Mouse (Mus musculus) heart, embryonic 15.5 days (tissue): ENCODE data around the gene Ccdc173. TPM values are rescaled to one million over a fixed set of nuclear protein-coding genes. Genes with fewer than 3 reads are reported as not detected.
A peak's percentile ranks its signal among the peaks of the same experiment; 100 is the strongest.

Experiments
- ATAC-seq: fragments of 200-750 bp; cut with Nextera tagmentation; replicated peaks from 2 replicates; pipeline ENCODE4 v1.8.0; 2017; ENCODE audit warnings: low read depth, moderate TSS enrichment; ENCODE audit not compliant: insufficient number of reproducible peaks, insufficient read depth, low FRiP score
- H3K27ac ChIP-seq: fragments of 300-500 bp; sonication (generic); 2 replicates; pipeline ENCODE4 v1.5.1; 2015; ENCODE audit warnings: mild to moderate bottlenecking, inconsistent platforms
- H3K27me3 ChIP-seq: fragments of 300-500 bp; sonication (generic); 2 replicates; pipeline ENCODE4 v1.6.1; 2015; ENCODE audit warnings: inconsistent platforms
- H3K36me3 ChIP-seq: fragments of 300-500 bp; sonication (generic); 2 replicates; pipeline ENCODE4 v1.6.1; 2015; ENCODE audit warnings: mild to moderate bottlenecking, inconsistent platforms
- H3K4me1 ChIP-seq: fragments of 300-500 bp; sonication (generic); replicated peaks from 2 replicates; pipeline ENCODE4 v1.6.1; 2015; ENCODE audit warnings: inconsistent platforms
- H3K4me2 ChIP-seq: fragments of 300-500 bp; sonication (generic); 2 replicates; pipeline ENCODE4 v1.6.1; 2015; ENCODE audit warnings: inconsistent platforms, mild to moderate bottlenecking, moderate library complexity
- H3K4me3 ChIP-seq: fragments of 300-500 bp; sonication (generic); 2 replicates; pipeline ENCODE4 v1.5.1; 2015; ENCODE audit warnings: mild to moderate bottlenecking, inconsistent platforms
- H3K9ac ChIP-seq: fragments of 300-500 bp; sonication (generic); 2 replicates; pipeline ENCODE4 v1.6.1; 2015; ENCODE audit warnings: mild to moderate bottlenecking, inconsistent platforms
- H3K9me3 ChIP-seq: fragments of 300-500 bp; sonication (generic); replicated peaks from 2 replicates; pipeline ENCODE4 v1.6.1; 2016; ENCODE audit warnings: inconsistent platforms
- WGBS: fragments of 180-500 bp; shearing (Covaris S2); methylation state at CpG from one replicate; pipeline ENCODE4 v1.1.7; 2015; ENCODE audit warnings: mixed read lengths; 5-methylcytosine and 5-hydroxymethylcytosine counted together
- polyA plus RNA-seq: library from polyadenylated mRNA; unstranded; fragments of >200 nt; fragmentation: Nextera tagmentation; extraction: Ambion mirVana; gene quantifications from 2 replicates; pipeline ENCODE4 v1.2.1, GENCODE M21; 2015

Ccdc173 gene
- polyA plus RNA-seq, 1 experiment from 2014 or later, result 1.7 TPM

DNA sequence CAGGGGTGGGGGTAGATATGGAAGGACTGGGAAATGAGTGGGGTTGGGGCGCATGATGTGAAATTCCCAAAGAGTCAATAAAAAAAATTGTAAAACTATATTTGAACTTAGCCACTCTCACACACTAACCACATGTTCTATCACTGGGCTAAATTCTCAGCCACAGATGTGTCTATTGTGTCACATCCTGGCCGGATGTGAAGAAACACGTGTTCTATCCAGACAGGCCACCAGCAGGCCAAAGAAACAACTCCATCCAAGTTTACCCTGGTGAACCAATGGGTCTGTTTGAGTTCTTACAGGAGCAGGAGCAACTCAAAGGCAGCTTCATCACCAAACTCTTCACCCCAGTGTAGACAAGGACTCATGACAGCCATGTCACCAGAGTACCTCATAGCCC, 72.9 kb downstream of the Ccdc173 start:
- WGBS, result 62% methylated on average over 3 of the region's 3 CpGs
- H3K4me3 ChIP-seq, result no peak overlapping the region

GRCm38 (mm10) chr2:69714126-69714525, 75.2 kb downstream of the Ccdc173 start:
- no peaks in the 10 kb centered on the region for H3K36me3 ChIP-seq
- no peaks in the 10 kb centered on the region for H3K9me3 ChIP-seq
- no peak overlapping the region for H3K27ac ChIP-seq
- H3K4me3 ChIP-seq, result no peak overlapping the region
- WGBS, result 73% methylated on average over 5 of the region's 5 CpGs
- no peak for ATAC-seq
- peaks cover 6% of the 10 kb centered on the region; the same call in 1 of the 2 replicates for H3K4me1 ChIP-seq
- H3K9ac ChIP-seq, result no peak overlapping the region
- peaks cover 3% of the 10 kb centered on the region for H3K27me3 ChIP-seq
- no peak overlapping the region for H3K4me2 ChIP-seq

More for the DNA sequence above, 72.9 kb downstream of the Ccdc173 start:
- ATAC-seq, result no peak
- Histone ChIP-seq H3K9me3 (no peaks in the 10 kb centered on the region), H3K27ac (no peak overlapping the region), H3K27me3 (peaks cover 3% of the 10 kb centered on the region), H3K4me2 (no peak overlapping the region), H3K4me1 (peaks cover 6% of the 10 kb centered on the region; the same call in 1 of the 2 replicates), H3K9ac (no peak overlapping the region), H3K36me3 (no peaks in the 10 kb centered on the region)

DNA sequence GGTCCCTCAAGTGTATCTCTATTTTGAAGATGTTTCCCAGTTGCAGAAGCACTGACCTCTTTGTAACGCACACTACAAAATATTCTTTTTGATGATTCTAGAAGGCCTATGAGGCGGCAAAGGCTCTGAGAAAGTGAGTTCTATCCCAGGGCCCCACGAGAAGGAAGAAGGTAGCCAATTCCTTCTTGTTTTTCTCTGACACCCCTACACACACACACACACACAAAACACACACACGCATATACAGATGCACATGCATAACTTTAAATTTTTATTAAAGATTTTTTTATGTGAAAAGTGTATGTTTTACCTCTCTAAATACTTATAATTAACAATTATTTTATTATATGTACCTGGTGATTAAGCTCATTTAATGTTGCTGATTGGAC, 75.8 kb downstream of the Ccdc173 start:
- WGBS, result 26% methylated on average over 4 of the region's 4 CpGs
- Histone ChIP-seq H3K4me2 (peak overlapping the region; percentile 74), H3K4me3 (peak overlapping the region; percentile 87), H3K27ac (no peak overlapping the region), H3K4me1 (peaks cover 6% of the 10 kb centered on the region; the same call in 1 of the 2 replicates), H3K9ac (no peak overlapping the region), H3K9me3 (no peaks in the 10 kb centered on the region), H3K27me3 (peaks cover 3% of the 10 kb centered on the region), H3K36me3 (no peaks in the 10 kb centered on the region)
- no peak for ATAC-seq

GRCm38 (mm10) chr2:69712981-69713625, 76.3 kb downstream of the Ccdc173 start, which contains the start of gene Fastkd1:
Gene Fastkd1 (minus strand): TSS chr2:69713516.
- under 1% methylated on average over 39 of the region's 39 CpGs for WGBS
- H3K4me1 ChIP-seq, result peaks cover 6% of the 10 kb centered on the region; the same call in 1 of the 2 replicates
- peak; percentile 96 for ATAC-seq
- H3K9me3 ChIP-seq, result no peaks in the 10 kb centered on the region
- H3K27ac ChIP-seq, result peak within 1 kb of the TSS; percentile 95
- no peaks in the 10 kb centered on the region for H3K36me3 ChIP-seq
- peaks cover 3% of the 10 kb centered on the region for H3K27me3 ChIP-seq
- H3K4me2 ChIP-seq, result peak within 1 kb of the TSS; percentile 74
- H3K4me3 ChIP-seq, result peak within 1 kb of the TSS; percentile 87
- peak within 1 kb of the TSS; percentile 83 for H3K9ac ChIP-seq

DNA sequence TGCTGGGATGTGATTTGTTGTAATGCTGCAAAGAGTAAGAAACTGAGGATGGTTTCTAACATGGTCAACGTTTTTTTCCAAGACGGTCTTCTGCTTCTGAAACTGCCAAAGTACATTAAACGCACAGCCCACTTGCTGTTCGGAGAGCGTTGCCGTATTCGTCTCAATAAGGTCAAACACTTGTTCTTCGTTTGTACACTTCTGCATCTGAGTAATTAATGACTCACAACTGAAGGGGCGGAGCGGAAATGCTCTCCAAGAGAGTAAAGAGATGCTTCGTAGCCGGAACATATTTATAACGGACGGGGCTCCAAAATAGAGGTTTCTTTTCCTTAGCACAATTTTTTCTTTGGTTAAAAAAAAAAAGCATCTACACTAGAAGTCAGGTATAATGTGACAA, 77.2 kb downstream of the Ccdc173 start:
- 87% methylated on average over 14 of the region's 14 CpGs for WGBS
- H3K4me1 ChIP-seq, result peaks cover 6% of the 10 kb centered on the region; the same call in 1 of the 2 replicates
- no peak for ATAC-seq
- no peak overlapping the region for H3K27ac ChIP-seq
- H3K27me3 ChIP-seq, result peaks cover 3% of the 10 kb centered on the region; the same call in 1 of the 2 replicates
- peak overlapping the region; percentile 74 for H3K4me2 ChIP-seq
- peaks cover 7% of the 10 kb centered on the region for H3K36me3 ChIP-seq
- H3K9ac ChIP-seq, result no peak overlapping the region
- H3K9me3 ChIP-seq, result no peaks in the 10 kb centered on the region
- peak overlapping the region; percentile 87; the same call in 1 of the 2 replicates for H3K4me3 ChIP-seq

Other genes with a start within 250 kb of the Ccdc173 start
- 0.25 and 0.44 TPM in 2 replicates for gene Lrp2, start 203.5 kb downstream of the Ccdc173 start, polyA plus RNA-seq
- 9.6 and 12.4 TPM in 2 replicates for gene Bbs5, start 142.4 kb downstream of the Ccdc173 start, polyA plus RNA-seq
- 15.0 and 23.9 TPM in 2 replicates for gene Klhl41, start 119.5 kb downstream of the Ccdc173 start, polyA plus RNA-seq
- 18.8 and 19.0 TPM in 2 replicates for gene Fastkd1, start 76.1 kb downstream of the Ccdc173 start, polyA plus RNA-seq
- 83.5 and 98.4 TPM in 2 replicates for gene Ppig, start 67.0 kb downstream of the Ccdc173 start, polyA plus RNA-seq
- 17.3 and 18.3 TPM in 2 replicates for gene Phospho2, start within 50 bp of the Ccdc173 start, polyA plus RNA-seq
- 46.4 and 53.0 TPM in 2 replicates for gene Klhl23, start 32.4 kb upstream of the Ccdc173 start, polyA plus RNA-seq
- 173 and 201 TPM in 2 replicates for gene Ssb, start 72.0 kb upstream of the Ccdc173 start, polyA plus RNA-seq
- 33.5 and 38.1 TPM in 2 replicates for gene Mettl5, start 96.0 kb upstream of the Ccdc173 start, polyA plus RNA-seq
- gene Ubr3, start 107.7 kb upstream of the Ccdc173 start, polyA plus RNA-seq, result 9.1 and 11.8 TPM in 2 replicates
- 0.23 and 0.25 TPM in 2 replicates for gene Myo3b, start 249.6 kb upstream of the Ccdc173 start, polyA plus RNA-seq